Mouse (Mus musculus) v-Abl transformed pro-B cells (cell line): ENCODE data around the gene Acot3.
"Not testable (repeated sequence)": the region's sequence is repeated elsewhere in the genome, so short reads cannot be mapped to it uniquely, and the experiment has no call there.

ENCODE experiments used
- in situ Hi-C, 2 experiments: fragments of 400-800 bp; cut with MboI; formaldehyde crosslinking; loops; one replicate each; pipeline ENCODE4 v1.15.1; 2025; ENCODE audit not compliant: unreplicated experiment in 2 of 2

Acot3 gene

DNA sequence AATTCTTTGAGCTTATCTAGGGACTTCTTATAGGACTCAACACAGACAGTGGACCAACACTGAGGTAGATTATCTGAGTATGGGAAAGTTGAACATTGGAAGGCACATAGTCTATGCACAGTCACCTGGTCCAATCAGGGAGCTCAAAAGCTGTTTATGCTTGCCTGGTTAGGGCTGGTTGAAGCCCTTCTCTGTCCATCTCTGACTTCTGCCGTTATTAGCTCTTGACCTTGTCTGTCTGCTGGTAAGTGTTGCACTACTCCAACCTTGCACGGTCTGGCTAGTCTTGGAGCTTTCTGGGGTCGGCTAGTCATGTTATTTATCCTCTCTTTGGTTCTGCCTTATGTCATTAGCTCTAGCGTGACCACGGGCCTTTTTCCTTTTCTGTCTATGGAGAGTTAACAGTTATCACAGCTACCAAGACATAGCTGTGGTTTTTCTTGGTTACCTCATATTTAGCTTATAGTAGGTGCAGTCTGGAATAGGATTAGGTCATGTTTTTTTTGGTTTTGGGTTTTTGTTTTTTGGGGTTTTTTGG is at the start of gene Acot3:
Gene Acot3 (plus strand): TSS at position 208 of the 538 bp plus-strand sequence.
- in situ Hi-C loops = loop anchor here in 1 of 2 experiments (25.0 kb wide), 2 partner anchors 340 to 940 kb away; no protein-coding TSS in a partner anchor

DNA sequence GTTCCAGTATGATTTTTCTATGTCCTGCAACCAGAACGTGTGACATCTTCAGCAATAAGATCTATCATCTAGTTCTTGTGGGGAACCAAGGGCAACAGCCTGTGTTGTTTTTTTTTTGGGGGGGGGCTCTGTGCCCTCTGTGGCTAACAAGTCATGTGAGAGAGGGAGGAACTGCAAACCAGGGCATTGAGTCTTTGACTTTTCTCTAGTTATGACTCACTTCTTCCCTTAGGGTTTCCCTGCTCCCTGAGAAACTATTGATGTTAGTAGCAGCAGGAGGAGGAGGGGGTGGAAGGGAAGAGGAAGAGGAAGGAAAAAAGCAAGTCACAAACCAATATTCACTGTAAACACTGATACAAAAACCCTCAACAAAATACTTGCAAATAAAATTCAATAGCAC is 48.1 kb upstream of the Acot3 start:
- in situ Hi-C loops = no loop called here

DNA sequence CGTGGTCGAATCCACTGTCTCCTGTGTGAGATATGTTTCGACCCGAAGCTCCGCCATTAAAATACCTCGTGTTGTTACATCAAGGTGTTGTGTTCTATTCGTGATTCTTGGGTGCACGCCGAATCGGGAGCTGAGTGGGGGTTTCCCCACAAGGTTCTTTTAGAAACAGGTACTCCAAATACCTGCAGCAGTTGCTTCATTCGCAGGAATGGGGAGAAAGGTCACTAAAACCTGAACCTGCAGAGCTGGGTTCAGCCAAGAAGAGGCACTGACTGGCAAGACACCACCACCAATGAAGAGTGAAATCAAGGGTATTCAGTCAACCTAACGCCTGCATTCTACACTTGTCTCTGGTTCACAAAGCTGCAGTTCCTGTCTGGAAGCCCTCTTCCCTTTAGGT is 43.7 kb upstream of the Acot3 start:
- in situ Hi-C loops = no loop called here

DNA sequence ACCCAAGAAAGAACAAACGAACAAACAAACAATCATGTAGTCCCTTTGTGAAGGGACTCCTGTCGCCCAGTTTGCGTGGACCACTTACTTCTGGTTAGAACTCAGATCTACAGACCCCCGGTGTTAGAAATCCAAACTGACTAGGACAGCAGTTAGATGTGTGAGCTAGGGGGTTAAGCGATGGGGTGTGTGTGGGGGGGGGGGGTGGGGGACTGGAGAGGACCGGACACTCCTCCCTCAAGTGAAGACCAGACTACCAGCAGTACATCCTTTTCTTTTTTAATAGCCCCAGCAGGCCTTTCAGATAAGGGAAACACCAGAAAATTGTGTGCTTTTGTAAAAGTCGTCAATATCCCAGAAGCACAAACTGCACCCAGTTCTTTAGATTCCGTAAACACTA is 43.2 kb upstream of the Acot3 start:
- in situ Hi-C loops = no loop called here

DNA sequence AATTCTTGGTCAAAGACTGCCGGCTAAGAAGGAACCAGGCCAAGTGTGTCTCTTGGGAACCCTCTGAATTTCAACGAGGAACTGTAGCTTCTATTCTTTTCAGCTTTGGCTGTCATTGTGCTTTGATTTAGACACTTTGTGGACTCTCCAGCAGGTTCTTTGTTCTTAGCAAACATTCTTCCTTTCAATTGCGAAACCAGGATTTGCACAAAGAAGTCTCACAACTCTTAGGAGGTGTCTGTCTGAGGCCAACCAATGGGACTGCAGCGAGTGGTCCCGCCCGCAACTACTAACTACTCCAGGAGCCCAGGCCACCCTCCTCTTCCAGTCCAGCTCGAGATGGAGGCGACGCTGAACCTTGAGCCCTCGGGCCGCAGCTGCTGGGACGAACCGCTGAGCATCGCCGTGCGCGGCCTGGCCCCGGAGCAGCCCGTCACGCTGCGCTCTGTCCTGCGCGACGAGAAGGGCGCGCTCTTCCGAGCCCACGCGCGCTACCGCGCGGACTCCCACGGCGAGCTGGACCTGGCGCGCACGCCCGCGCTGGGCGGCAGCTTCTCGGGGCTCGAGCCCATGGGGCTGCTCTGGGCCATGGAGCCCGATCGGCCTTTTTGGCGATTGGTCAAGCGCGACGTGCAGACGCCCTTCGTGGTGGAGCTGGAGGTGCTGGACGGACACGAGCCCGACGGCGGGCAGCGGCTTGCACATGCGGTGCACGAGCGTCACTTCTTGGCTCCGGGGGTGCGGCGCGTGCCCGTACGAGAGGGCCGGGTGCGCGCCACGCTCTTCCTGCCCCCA is 42.6 kb upstream of the Acot3 start, which contains the start of gene Acot1:
Gene Acot1 (plus strand): TSS at position 320 of the 795 bp plus-strand sequence.
- in situ Hi-C loops = not testable (repeated sequence)

DNA sequence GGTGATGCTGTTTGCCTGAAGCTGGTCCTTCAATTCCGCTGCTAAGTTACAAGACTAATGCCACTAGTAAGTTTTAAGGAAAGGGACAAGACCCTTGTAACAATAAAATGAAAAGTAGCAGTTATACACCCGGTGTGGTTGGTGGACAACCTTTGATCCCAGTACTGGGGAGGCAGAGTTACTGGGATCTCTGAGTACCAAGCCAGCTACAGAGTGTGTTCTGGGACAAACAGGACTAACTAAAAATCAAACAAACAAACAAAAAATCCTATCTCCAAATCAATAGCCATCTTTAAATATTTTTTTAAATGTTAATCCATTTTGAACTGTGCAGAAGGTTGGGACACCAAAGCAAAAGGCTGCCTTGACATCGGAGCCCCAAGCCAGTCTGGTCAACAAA is 41.7 kb upstream of the Acot3 start:
- in situ Hi-C loops = no loop called here

DNA sequence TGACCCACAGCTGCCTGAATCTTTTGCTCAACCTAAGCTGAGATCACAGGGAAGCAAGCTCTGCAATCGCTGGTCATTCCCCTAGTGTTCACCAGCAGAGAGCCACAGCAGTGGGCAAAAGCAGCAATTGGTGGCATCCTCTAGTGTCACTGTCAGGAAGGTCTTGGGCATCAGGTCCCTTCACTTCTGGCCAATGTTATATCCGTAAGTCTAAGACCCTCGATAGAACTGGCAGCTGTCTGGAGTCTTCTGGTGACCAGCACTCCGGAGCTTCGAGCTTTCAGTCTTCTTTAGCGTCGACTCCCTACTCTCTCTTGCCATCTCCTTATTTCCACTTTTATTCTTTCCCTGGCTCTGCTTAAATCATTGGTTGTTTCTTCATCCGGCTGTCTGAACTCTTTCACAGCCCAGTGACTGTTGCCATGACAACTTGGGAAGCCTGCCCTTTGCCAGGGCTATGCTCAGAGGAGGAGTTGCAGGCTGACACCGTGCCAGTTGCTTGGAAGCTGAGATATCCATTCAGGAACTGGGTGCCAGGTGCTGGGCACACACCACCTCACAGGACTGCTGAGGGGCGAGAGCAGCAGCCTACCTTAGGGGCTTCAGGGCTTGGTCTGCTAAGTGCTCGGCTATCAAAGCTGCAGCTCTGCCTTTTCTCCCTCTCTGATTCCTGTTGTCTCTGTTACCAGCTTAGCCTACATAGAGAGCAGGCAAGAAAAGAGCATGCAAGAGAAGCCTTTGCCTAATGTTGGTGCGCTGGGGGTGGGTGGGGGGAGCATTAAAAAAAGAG is 40.5 kb upstream of the Acot3 start:
- in situ Hi-C loops = no loop called here

DNA sequence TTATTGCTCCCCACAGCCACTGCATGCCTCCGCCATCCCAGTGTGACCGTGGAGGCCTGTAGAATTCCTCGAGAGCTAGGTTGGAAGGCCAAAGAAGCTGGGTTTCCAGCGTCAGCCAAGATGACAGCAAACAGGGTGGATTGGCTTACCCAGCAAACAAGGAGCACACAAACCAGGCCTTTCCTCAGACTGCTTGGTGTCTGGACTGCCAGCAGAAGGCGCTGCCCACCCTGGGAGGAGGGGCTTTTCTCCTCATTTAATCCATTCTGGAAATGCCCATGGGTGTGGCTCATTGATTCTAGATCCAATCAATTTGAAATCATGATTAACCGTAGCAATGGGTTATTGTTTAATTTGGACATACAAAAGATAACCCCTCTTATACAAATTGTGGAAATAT is 38.8 kb upstream of the Acot3 start:
- in situ Hi-C loops = no loop called here

DNA sequence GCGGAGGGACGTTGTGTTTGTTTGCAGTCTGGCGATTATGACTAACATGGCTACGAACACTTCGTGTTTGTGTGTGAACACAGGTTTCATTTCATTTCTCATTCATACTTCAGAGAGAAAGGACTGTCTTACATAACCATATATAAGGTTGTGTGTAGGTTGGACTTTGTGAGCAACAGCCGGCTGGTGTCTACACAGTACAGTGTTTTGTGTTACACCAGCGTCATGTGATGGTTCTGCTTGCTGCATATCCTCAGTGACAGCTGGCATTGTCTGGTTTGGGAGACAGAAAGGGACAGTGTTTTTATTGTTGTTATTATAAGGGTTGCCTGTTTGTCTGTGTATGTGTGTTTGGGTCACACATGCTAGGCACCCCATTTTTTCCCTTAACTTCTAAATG is 38.2 kb upstream of the Acot3 start:
- in situ Hi-C loops = no loop called here

DNA sequence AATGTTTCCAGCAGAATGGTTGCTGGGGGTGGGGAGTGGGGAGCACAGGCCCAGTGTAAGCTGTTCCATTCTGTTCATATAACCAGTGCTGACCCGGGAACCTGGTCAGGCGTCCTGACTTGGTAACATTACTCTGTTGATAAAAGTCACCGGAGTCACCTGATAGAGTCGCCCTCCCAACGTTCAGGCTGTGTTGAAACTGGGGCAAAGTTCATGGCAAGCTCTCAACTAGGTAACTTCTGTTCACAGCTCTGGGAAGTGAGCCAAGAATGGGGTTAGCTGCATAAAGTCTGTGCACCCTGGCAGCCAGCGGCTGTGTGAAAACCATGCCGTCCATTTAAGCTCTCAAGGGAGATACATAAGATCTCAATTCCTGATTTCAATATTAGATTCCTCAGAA is 31.4 kb upstream of the Acot3 start:
- in situ Hi-C loops = not testable (repeated sequence)

DNA sequence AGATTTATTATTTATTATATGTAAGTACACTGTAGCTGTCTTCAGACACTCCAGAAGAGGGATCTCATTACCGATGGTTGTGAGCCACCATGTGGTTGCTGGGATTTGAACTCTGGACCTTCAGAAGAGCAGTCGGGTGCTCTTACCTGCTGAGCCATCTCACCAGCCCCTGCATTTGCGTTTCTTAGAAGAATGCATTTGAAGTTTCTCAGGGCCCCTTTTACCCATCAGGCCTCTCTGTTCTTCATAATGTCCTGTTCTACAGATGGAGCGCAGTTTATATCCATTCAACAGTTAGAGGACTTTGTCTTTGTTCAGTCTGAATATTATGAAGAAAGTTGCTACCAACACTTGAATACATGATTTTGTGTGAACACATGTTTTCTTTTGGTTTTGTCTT is 29.7 kb upstream of the Acot3 start:
- in situ Hi-C loops = not testable (repeated sequence)

DNA sequence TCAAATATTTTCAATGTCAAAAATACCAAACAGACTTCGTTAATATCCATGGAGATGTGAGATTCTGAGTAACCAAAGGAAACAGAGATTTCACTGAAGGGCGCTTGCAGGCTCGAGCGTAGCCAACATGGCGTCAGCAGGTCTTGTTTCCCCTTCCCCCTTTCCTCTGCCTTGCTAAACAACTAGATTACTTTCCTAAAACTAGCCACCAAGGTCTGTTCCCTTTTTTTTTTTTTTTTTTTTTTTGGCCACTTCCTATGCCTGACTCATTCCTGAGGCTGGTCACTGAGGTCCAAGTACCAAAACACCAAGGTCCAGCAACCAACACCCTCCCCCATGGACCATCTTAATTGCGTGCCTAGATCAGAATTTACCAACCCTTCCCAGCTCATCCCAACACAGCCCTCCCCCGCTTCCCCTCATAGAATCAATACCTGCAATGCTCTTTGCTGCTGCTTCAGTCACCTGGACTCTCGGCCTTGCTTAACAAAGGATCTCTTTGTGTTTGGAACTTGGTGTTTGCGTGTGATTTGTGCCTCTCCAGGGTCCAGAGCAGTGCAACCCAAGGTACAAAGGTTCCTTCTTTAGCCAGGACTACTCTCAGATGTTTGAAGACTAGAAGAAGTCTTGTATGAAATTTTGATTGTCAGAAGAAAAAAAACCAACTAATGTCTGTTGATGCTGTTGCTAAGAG is 28.7 kb upstream of the Acot3 start:
- in situ Hi-C loops = no loop called here

DNA sequence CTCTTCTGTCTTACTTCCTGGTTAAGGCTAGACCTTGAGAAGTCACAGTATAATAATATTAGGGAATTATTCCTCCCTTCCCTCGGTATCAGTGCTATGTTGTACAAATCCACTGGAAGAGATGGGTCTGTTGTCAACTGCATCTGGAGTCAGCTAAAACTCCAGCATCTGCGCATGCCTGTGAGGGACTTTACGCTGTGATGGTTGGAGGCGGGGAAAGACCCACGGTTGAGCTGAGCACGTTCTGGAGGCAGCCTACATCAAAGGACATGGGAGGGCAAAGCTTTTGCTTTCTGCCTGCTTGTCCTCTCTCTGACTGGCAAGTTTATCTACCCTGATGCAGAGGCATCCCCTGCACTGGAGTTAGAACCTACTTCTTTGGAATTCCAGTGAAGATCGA is 26.1 kb upstream of the Acot3 start:
- in situ Hi-C loops = loop anchor here in 1 of 2 experiments (5.0 to 25.0 kb wide), 2 partner anchors 54 to 314 kb away; no protein-coding TSS in a partner anchor

DNA sequence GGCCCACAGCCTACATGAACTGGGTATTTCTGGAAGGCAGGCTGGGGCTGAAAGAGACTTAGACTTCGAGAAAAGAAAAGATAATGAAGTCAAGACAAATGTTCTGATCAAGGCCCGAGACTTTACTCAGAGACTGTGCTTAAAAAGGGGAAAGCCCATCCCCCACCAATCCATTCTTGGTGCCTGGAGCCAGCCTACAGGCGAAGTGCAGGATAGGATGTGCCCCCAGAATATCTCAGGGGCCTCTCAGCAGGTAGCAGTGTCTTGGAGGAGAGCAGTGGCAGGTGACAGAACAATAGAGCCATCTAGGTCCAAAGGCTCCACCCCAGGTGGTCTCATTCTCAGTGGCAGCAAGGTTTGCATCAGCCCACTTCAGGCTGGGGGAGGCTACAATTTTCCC is 23.6 kb upstream of the Acot3 start:
- in situ Hi-C loops = loop anchor here in 1 of 2 experiments (5.0 to 25.0 kb wide), 2 partner anchors 56 to 316 kb away; no protein-coding TSS in a partner anchor

DNA sequence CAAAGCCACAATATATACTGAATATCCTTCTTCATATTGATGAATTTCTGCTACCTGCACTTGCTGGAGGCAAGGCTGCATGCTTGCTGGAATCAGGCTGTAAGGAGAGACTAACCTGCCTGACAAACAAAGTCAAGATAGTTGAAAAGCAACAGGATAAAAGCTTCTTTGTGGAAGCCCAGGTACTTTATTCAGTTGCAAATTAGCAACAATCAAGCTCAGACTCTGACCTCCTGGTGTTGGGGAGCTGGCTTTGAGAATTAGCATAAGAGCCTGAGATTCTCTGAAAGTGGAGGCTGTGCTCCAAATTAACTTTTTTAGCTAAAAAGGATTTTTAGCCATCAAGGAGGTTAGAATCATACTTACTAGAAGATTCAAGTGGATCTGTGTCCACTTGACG is 22.9 kb upstream of the Acot3 start:
- in situ Hi-C loops = loop anchor here in 1 of 2 experiments (5.0 to 25.0 kb wide), 2 partner anchors 57 to 317 kb away; no protein-coding TSS in a partner anchor

DNA sequence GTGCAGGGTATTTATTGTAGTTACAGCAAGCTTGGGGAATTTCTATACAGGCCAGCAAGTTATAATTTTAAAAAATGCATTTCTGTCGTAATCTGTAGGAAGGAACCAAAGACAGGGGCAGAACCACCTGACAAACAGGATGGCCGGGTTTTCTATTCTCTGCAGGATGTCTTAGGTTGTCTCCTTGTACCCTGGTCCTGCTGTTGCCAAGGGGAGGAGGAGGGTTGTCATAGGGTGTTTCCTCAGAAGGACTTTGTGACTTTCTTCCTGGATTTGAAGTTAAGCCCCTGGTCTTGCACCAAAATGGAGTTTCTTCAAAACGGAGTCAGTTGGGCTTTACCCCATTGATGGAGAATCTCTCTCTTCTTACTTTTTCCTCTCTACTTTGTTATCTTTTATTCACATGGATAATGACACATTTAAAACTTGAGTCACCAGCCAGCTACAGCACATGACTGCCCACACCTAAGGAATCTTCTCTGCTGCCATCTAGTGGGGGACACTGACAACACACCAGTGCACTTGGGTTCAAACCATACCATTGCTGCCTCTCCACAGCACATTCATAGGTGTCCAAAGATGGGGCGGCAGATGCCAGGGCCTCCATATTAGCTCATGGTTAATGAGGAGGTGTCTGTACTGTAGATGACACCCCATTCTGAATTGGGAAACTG is 21.1 kb upstream of the Acot3 start:
- in situ Hi-C loops = loop anchor here (5.0 to 25.0 kb wide), 2 partner anchors 58 to 318 kb away; no protein-coding TSS in a partner anchor

DNA sequence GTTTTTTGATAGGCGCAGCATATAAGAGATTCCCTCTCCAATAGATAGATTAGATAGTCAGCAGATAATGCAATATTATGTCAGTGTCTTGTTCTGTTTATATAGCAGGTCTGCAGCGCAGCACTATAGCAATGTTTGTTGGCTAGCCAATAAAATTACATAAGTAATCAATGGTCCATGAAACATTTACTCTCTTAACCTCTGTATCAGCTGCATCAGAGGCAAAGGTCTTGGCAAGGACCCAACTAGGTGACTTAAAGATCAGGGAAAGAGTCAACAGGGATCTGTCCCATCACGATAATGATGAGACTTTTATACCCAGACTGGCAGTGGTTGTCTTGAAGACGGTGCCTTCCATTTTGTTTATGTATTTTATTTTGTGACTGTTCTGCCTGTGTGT is 19.1 kb upstream of the Acot3 start:
- in situ Hi-C loops = loop anchor here (5.0 to 25.0 kb wide), 2 partner anchors 61 to 321 kb away; no protein-coding TSS in a partner anchor

DNA sequence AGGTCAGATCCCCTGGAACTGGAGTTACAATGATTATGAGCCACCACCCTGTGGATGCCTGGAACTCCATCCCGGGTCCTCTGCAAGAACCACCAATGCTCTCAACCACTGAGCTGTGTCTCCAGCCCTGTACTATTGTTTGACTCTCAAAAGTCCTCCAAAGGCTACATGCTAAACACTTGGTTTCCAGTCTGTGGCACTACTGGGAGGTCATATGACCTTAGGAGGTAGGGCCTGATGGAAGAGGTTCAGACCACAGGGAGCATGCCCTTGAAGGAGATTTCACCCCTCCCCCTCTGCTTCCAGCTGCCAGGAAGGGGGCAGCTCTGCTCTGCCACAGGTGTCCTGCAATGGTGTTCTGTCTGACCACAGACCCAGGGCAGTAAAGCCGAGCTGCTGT is 18.6 kb upstream of the Acot3 start:
- in situ Hi-C loops = loop anchor here (5.0 to 25.0 kb wide), 2 partner anchors 61 to 321 kb away; no protein-coding TSS in a partner anchor

DNA sequence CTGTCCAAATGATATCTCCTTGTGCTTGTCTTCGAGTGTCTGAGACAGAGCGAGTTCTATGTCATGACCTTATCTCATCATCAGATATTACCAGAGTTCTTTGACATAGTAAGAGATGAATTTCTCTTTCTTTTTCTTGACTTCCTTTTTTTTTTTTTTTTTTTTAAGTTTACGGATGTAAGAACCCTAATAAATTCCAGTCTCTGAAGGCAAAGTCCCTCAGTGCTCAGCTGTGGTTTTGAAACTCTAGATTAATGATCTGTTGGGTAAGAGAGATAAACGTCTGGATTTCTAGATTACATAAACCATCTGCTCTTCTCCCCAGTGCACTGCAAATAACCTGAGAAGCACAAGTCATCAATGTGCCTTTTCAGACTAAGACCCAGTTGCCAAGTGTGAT is 17.8 kb upstream of the Acot3 start:
- in situ Hi-C loops = loop anchor here (5.0 to 25.0 kb wide), 2 partner anchors 62 to 322 kb away; no protein-coding TSS in a partner anchor

DNA sequence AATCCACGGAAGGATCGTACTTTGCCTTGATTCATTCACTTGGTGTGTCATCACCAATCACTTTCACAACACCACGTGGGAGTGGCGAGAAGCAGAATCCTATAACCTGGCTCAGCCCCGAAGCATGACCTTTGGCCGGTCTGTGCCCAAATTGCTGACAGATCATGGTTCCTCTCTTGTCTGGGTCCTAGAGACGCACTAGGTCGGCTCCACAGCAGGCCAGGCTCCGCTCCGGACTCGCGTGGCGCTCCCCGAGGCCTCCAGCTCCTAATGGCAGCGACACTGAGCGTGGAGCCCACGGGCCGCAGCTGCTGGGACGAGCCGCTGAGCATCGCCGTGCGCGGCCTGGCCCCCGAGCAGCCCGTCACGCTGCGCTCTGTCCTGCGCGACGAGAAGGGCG is 13.7 kb upstream of the Acot3 start, which contains the start of gene Acot4:
Gene Acot4 (plus strand): TSS at position 139 of the 400 bp plus-strand sequence.
- in situ Hi-C loops = loop anchor here in 1 of 2 experiments (25.0 kb wide), 1 partner anchor 326 kb away; no protein-coding TSS in a partner anchor
